Mouse (Mus musculus) liver, embryonic 12.5 days (tissue): ENCODE measurements around the gene Btbd18. TPM values are rescaled to one million over a fixed set of nuclear protein-coding genes. Genes with fewer than 3 reads are reported as not detected.
"Not testable (repeated sequence)": the region's sequence is repeated elsewhere in the genome, so short reads cannot be mapped to it uniquely, and the experiment has no call there.

Experiments
- ATAC-seq: fragments of 200-750 bp; cut with Nextera tagmentation; 2 replicates; pipeline ENCODE4 v1.8.0; 2017; ENCODE audit warnings: moderate number of reproducible peaks, mild to moderate bottlenecking, moderate library complexity
- H3K27ac ChIP-seq: fragments of 300-500 bp; sonication (generic); 2 replicates; pipeline ENCODE4 v1.5.1; 2016; ENCODE audit warnings: mild to moderate bottlenecking
- H3K27me3 ChIP-seq: fragments of 300-500 bp; sonication (generic); replicated peaks from 2 replicates; pipeline ENCODE4 v1.6.1; 2016; ENCODE audit warnings: mild to moderate bottlenecking, moderate library complexity
- H3K36me3 ChIP-seq: fragments of 300-500 bp; sonication (generic); 2 replicates; pipeline ENCODE4 v1.6.1; 2016; ENCODE audit warnings: mild to moderate bottlenecking, moderate library complexity
- H3K4me1 ChIP-seq: fragments of 300-500 bp; sonication (generic); 2 replicates; pipeline ENCODE4 v1.6.1; 2016
- H3K4me2 ChIP-seq: fragments of 300-500 bp; sonication (generic); 2 replicates; pipeline ENCODE4 v1.6.1; 2016; ENCODE audit warnings: mild to moderate bottlenecking, moderate library complexity
- H3K4me3 ChIP-seq: fragments of 300-500 bp; sonication (generic); 2 replicates; pipeline ENCODE4 v1.5.1; 2016; ENCODE audit warnings: mild to moderate bottlenecking, moderate library complexity
- H3K9ac ChIP-seq: fragments of 300-500 bp; sonication (generic); 2 replicates; pipeline ENCODE4 v1.6.1; 2016; ENCODE audit warnings: mild to moderate bottlenecking, moderate library complexity
- H3K9me3 ChIP-seq: fragments of 300-500 bp; sonication (generic); replicated peaks from 2 replicates; pipeline ENCODE4 v1.6.1; 2016; ENCODE audit warnings: mild to moderate bottlenecking, moderate library complexity
- WGBS: fragments of 180-500 bp; shearing (Covaris S2); methylation state at CpG from one replicate; pipeline ENCODE4 v1.1.7; 2016; ENCODE audit not compliant: insufficient replicate concordance; 5-methylcytosine and 5-hydroxymethylcytosine counted together
- polyA plus RNA-seq: library from polyadenylated mRNA; unstranded; fragments of >200 nt; fragmentation: Nextera tagmentation; extraction: Ambion mirVana; gene quantifications from 2 replicates; pipeline ENCODE4 v1.2.1, GENCODE M21; 2016

Btbd18 gene
- polyA plus RNA-seq, 1 experiment from 2014 or later, result 0.10 TPM

- no peaks in the 10 kb centered on the region for H3K27me3 ChIP-seq
- peak overlapping the region; percentile 63 for H3K4me3 ChIP-seq
- H3K4me1 ChIP-seq, result peaks cover 29% of the 10 kb centered on the region
- peak; percentile 63 for ATAC-seq
- H3K9ac ChIP-seq, result peak overlapping the region; percentile 83
- 0 out of 2 replicates have a peak, but pooled peaks cover 4% of the 10 kb centered on the region for H3K36me3 ChIP-seq
- H3K4me2 ChIP-seq, result peak overlapping the region; percentile 74
- H3K9me3 ChIP-seq, result no peaks in the 10 kb centered on the region
- under 1% methylated on average over 10 of the region's 10 CpGs for WGBS
- H3K27ac ChIP-seq, result peak overlapping the region; percentile 33
Observed at GRCm38 (mm10) chr2:84649674-84650073, 9.2 kb upstream of the Btbd18 start.

GRCm38 (mm10) chr2:84650464-84651195 is 8.2 kb upstream of the Btbd18 start, which contains the start of gene Ctnnd1:
TSS of gene Ctnnd1 (minus strand) at chr2:84650765.
- peaks cover 29% of the 10 kb centered on the region for H3K4me1 ChIP-seq
- H3K36me3 ChIP-seq, result 0 out of 2 replicates have a peak, but pooled peaks cover 4% of the 10 kb centered on the region
- peak within 1 kb of the TSS; percentile 83 for H3K9ac ChIP-seq
- H3K9me3 ChIP-seq, result no peaks in the 10 kb centered on the region
- H3K4me2 ChIP-seq, result peak within 1 kb of the TSS; percentile 74
- peak within 1 kb of the TSS; percentile 63 for H3K4me3 ChIP-seq
- peak; percentile 86 for ATAC-seq
- WGBS, result 0% methylated on average over 15 of the region's 15 CpGs
- no peaks in the 10 kb centered on the region for H3K27me3 ChIP-seq
- H3K27ac ChIP-seq, result peak within 1 kb of the TSS; percentile 86

GRCm38 (mm10) chr2:84653354-84653753 is 5.5 kb upstream of the Btbd18 start:
- Histone ChIP-seq H3K27ac (no peak overlapping the region), H3K36me3 (no peaks in the 10 kb centered on the region), H3K9ac (no peak overlapping the region), H3K9me3 (no peaks in the 10 kb centered on the region), H3K4me2 (no peak overlapping the region), H3K4me1 (peaks cover 14% of the 10 kb centered on the region), H3K4me3 (no peak overlapping the region), H3K27me3 (no peaks in the 10 kb centered on the region)
- ATAC-seq, result no peak

GRCm38 (mm10) chr2:84655864-84656263 is 3.0 kb upstream of the Btbd18 start:
- no peaks in the 10 kb centered on the region for H3K27me3 ChIP-seq
- no peaks in the 10 kb centered on the region for H3K9me3 ChIP-seq
- no peak overlapping the region for H3K4me2 ChIP-seq
- H3K36me3 ChIP-seq, result no peaks in the 10 kb centered on the region
- 25% methylated on average over 1 of the region's 1 CpGs for WGBS
- H3K9ac ChIP-seq, result no peak overlapping the region
- no peak for ATAC-seq
- no peak overlapping the region for H3K4me3 ChIP-seq
- H3K27ac ChIP-seq, result no peak overlapping the region
- peaks cover 8% of the 10 kb centered on the region; the same call in 1 of the 2 replicates for H3K4me1 ChIP-seq

GRCm38 (mm10) chr2:84660253-84660652 is 1.4 kb downstream of the Btbd18 start:
- H3K27me3 ChIP-seq, result no peaks in the 10 kb centered on the region
- H3K9me3 ChIP-seq, result no peaks in the 10 kb centered on the region
- 42% methylated on average over 3 of the region's 3 CpGs for WGBS
- peaks cover 5% of the 10 kb centered on the region; the same call in 1 of the 2 replicates for H3K4me1 ChIP-seq
- peak overlapping the region; percentile 41; the same call in 1 of the 2 replicates for H3K27ac ChIP-seq
- no peak overlapping the region for H3K4me2 ChIP-seq
- no peak overlapping the region for H3K4me3 ChIP-seq
- no peaks in the 10 kb centered on the region for H3K36me3 ChIP-seq
- peak; percentile 61; the same call in 1 of the 2 replicates for ATAC-seq
- H3K9ac ChIP-seq, result no peak overlapping the region

GRCm38 (mm10) chr2:84662866-84663265 is 4.0 kb downstream of the Btbd18 start:
- no peaks in the 10 kb centered on the region for H3K27me3 ChIP-seq
- WGBS, result 33% methylated on average over 2 of the region's 2 CpGs

GRCm38 (mm10) chr2:84666081-84666480 is 7.2 kb downstream of the Btbd18 start:
- H3K4me2 ChIP-seq, result no peak overlapping the region
- no peaks in the 10 kb centered on the region for H3K9me3 ChIP-seq
- no peak overlapping the region for H3K9ac ChIP-seq
- H3K27ac ChIP-seq, result peak overlapping the region; percentile 36; the same call in 1 of the 2 replicates
- H3K4me3 ChIP-seq, result no peak overlapping the region
- peaks cover 17% of the 10 kb centered on the region for H3K36me3 ChIP-seq
- WGBS, result 38% methylated on average over 12 of the region's 12 CpGs
- ATAC-seq, result no peak
- no peaks in the 10 kb centered on the region for H3K27me3 ChIP-seq
- peaks cover 24% of the 10 kb centered on the region for H3K4me1 ChIP-seq

More at GRCm38 (mm10) chr2:84662866-84663265, 4.0 kb downstream of the Btbd18 start:
- no peak overlapping the region for H3K27ac ChIP-seq
- H3K36me3 ChIP-seq, result peaks cover 2% of the 10 kb centered on the region
- H3K4me3 ChIP-seq, result no peak overlapping the region
- no peaks in the 10 kb centered on the region for H3K9me3 ChIP-seq
- no peak for ATAC-seq
- peaks cover 12% of the 10 kb centered on the region; the same call in 1 of the 2 replicates for H3K4me1 ChIP-seq
- H3K4me2 ChIP-seq, result no peak overlapping the region
- no peak overlapping the region for H3K9ac ChIP-seq

GRCm38 (mm10) chr2:84669828-84670568 is 11.1 kb downstream of the Btbd18 start:
- peaks cover 45% of the 10 kb centered on the region for H3K36me3 ChIP-seq
- peak overlapping the region; percentile 87 for H3K4me2 ChIP-seq
- H3K9ac ChIP-seq, result peak overlapping the region; percentile 88
- peak; percentile 66 for ATAC-seq
- H3K4me1 ChIP-seq, result peaks cover 28% of the 10 kb centered on the region
- 3% methylated on average over 39 of the region's 39 CpGs for WGBS
- H3K27ac ChIP-seq, result peak overlapping the region; percentile 86
- H3K9me3 ChIP-seq, result no peaks in the 10 kb centered on the region
- H3K27me3 ChIP-seq, result no peaks in the 10 kb centered on the region
- H3K4me3 ChIP-seq, result peak overlapping the region; percentile 93

- H3K4me2 ChIP-seq, result peak within 1 kb of the TSS; percentile 87
- H3K4me1 ChIP-seq, result peaks cover 28% of the 10 kb centered on the region
- peak within 1 kb of the TSS; percentile 93 for H3K4me3 ChIP-seq
- H3K9ac ChIP-seq, result peak within 1 kb of the TSS; percentile 88
- H3K9me3 ChIP-seq, result no peaks in the 10 kb centered on the region
- H3K27ac ChIP-seq, result peak within 1 kb of the TSS; percentile 86
- H3K27me3 ChIP-seq, result no peaks in the 10 kb centered on the region
- under 1% methylated on average over 20 of the region's 20 CpGs for WGBS
- H3K36me3 ChIP-seq, result peaks cover 50% of the 10 kb centered on the region
- ATAC-seq, result peak; percentile 93
Observed at GRCm38 (mm10) chr2:84670569-84670933, 11.7 kb downstream of the Btbd18 start, which contains the start of gene Selenoh. TSS of gene Selenoh (minus strand) at chr2:84670770.

- not testable (repeated sequence) for H3K9ac ChIP-seq, H3K27me3 ChIP-seq, H3K9me3 ChIP-seq, ATAC-seq, H3K27ac ChIP-seq
- H3K4me1 ChIP-seq, result peaks cover 34% of the 10 kb centered on the region
- peak overlapping the region; percentile 93; the same call in 1 of the 2 replicates for H3K4me3 ChIP-seq
- 76% methylated on average over 4 of the region's 5 CpGs for WGBS
- H3K4me2 ChIP-seq, result peak overlapping the region; percentile 87
- H3K36me3 ChIP-seq, result peaks cover 60% of the 10 kb centered on the region
Observed at GRCm38 (mm10) chr2:84671535-84671934, 12.7 kb downstream of the Btbd18 start.

GRCm38 (mm10) chr2:84677270-84677967 is 18.5 kb downstream of the Btbd18 start:
- no peaks in the 10 kb centered on the region for H3K9me3 ChIP-seq
- ATAC-seq, result peak; percentile 50
- no peaks in the 10 kb centered on the region for H3K27me3 ChIP-seq
- H3K36me3 ChIP-seq, result peaks cover 58% of the 10 kb centered on the region
- WGBS, result 8% methylated on average over 22 of the region's 22 CpGs
- peak overlapping the region; percentile 75 for H3K4me3 ChIP-seq
- H3K4me2 ChIP-seq, result peak overlapping the region; percentile 77
- H3K27ac ChIP-seq, result peak overlapping the region; percentile 63
- H3K4me1 ChIP-seq, result peaks cover 46% of the 10 kb centered on the region
- H3K9ac ChIP-seq, result peak overlapping the region; percentile 72
